Mouse (Mus musculus) induced T-regulatory cell, adult 2 months (primary cell): Measurements from ENCODE around the gene Kitl.
A peak's percentile ranks its signal among the peaks of the same experiment; 100 is the strongest.

ENCODE experiments used
- DNase-seq: peaks from one replicate; pipeline ENCODE4 v3.0.0-alpha.2; 2012; ENCODE audit warnings: low read depth

Gene Kitl

GRCm38 (mm10) chr10:100015370-100016325, at the start of gene Kitl:
Kitl (plus strand) TSS chr10:100015630.
- peak; percentile 9 for DNase-seq

GRCm38 (mm10) chr10:99972866-99973265, 42.6 kb upstream of the Kitl start:
- DNase-seq, result no peak

GRCm38 (mm10) chr10:99980096-99980495, 35.3 kb upstream of the Kitl start:
- DNase-seq, result no peak

GRCm38 (mm10) chr10:99980916-99981315, 34.5 kb upstream of the Kitl start:
- no peak for DNase-seq

- DNase-seq, result no peak
Measured at GRCm38 (mm10) chr10:99981887-99982286, 33.5 kb upstream of the Kitl start.

- no peak for DNase-seq
Measured at GRCm38 (mm10) chr10:99986745-99987144, 28.7 kb upstream of the Kitl start.

- DNase-seq, result no peak
Measured at GRCm38 (mm10) chr10:99989758-99990157, 25.7 kb upstream of the Kitl start.

GRCm38 (mm10) chr10:99992121-99992520, 23.3 kb upstream of the Kitl start:
- DNase-seq, result no peak

- DNase-seq, result no peak
Measured at GRCm38 (mm10) chr10:100001452-100001851, 14.0 kb upstream of the Kitl start.

GRCm38 (mm10) chr10:100003797-100004196, 11.6 kb upstream of the Kitl start:
- DNase-seq, result no peak

- no peak for DNase-seq
Measured at GRCm38 (mm10) chr10:100009681-100010080, 5.7 kb upstream of the Kitl start.

- no peak for DNase-seq
Measured at GRCm38 (mm10) chr10:100010291-100010690, 5.1 kb upstream of the Kitl start.

GRCm38 (mm10) chr10:100014096-100014495, 1.3 kb upstream of the Kitl start:
- DNase-seq, result no peak

- no peak for DNase-seq
Measured at GRCm38 (mm10) chr10:100016326-100016709, 888 bp downstream of the Kitl start.

GRCm38 (mm10) chr10:100016941-100017770, 1.7 kb downstream of the Kitl start:
- DNase-seq, result no peak

GRCm38 (mm10) chr10:100017771-100018070, 2.3 kb downstream of the Kitl start:
- DNase-seq, result no peak

GRCm38 (mm10) chr10:100018493-100018892, 3.1 kb downstream of the Kitl start:
- no peak for DNase-seq

GRCm38 (mm10) chr10:100019246-100020195, 4.1 kb downstream of the Kitl start:
- DNase-seq, result no peak

GRCm38 (mm10) chr10:100022090-100022834, 6.8 kb downstream of the Kitl start:
- DNase-seq, result no peak

GRCm38 (mm10) chr10:100022835-100023093, 7.3 kb downstream of the Kitl start:
- DNase-seq, result no peak

- DNase-seq, result peak; percentile 21
Measured at GRCm38 (mm10) chr10:100025665-100026064, 10.2 kb downstream of the Kitl start.
